Mouse (Mus musculus): ENCODE results near the gene Gm13271. TPM values are rescaled to one million over a fixed set of nuclear protein-coding genes. Genes with fewer than 3 reads are reported as not detected.
"Not testable (repeated sequence)": the region's sequence is repeated elsewhere in the genome, so short reads cannot be mapped to it uniquely, and the experiment has no call there.

Gm13271 gene
- not detected for polyA plus RNA-seq (2017; shearing (Covaris generic))

GRCm38 (mm10) chr4:88754818-88755340 lies at the start of gene Gm13271:
Gene Gm13271 (plus strand): TSS chr4:88754868.
- ATAC-seq, result not testable (repeated sequence)

- no peak for ATAC-seq
Observed at GRCm38 (mm10) chr4:88705924-88706323, 48.7 kb upstream of the Gm13271 start.

GRCm38 (mm10) chr4:88707128-88707826 lies 47.4 kb upstream of the Gm13271 start:
- ATAC-seq, result no peak

GRCm38 (mm10) chr4:88714281-88714680 lies 40.4 kb upstream of the Gm13271 start:
- no peak for ATAC-seq

- ATAC-seq, result no peak
Observed at GRCm38 (mm10) chr4:88715059-88715458, 39.6 kb upstream of the Gm13271 start.

GRCm38 (mm10) chr4:88718715-88719114 lies 36.0 kb upstream of the Gm13271 start:
- no peak for ATAC-seq

- peak; percentile 84 for ATAC-seq
Observed at GRCm38 (mm10) chr4:88721791-88722721, 32.6 kb upstream of the Gm13271 start, which contains the start of the genes Gm26566 and Klhl9. Gene Gm26566 (plus strand): TSS chr4:88721805. Gene Klhl9 (minus strand): TSS chr4:88722465.

- no peak for ATAC-seq
Observed at GRCm38 (mm10) chr4:88723497-88724090, 31.1 kb upstream of the Gm13271 start.

- no peak for ATAC-seq
Observed at GRCm38 (mm10) chr4:88726727-88727126, 27.9 kb upstream of the Gm13271 start.

- ATAC-seq, result peak; percentile 90
Observed at GRCm38 (mm10) chr4:88727324-88727723, 27.3 kb upstream of the Gm13271 start.

- peak; percentile 79 for ATAC-seq
Observed at GRCm38 (mm10) chr4:88738480-88738879, 16.2 kb upstream of the Gm13271 start.

- no peak for ATAC-seq
Observed at GRCm38 (mm10) chr4:88739036-88739435, 15.6 kb upstream of the Gm13271 start.

- no peak for ATAC-seq
Observed at GRCm38 (mm10) chr4:88741426-88741825, 13.2 kb upstream of the Gm13271 start.

GRCm38 (mm10) chr4:88742771-88743371 lies 11.8 kb upstream of the Gm13271 start:
- ATAC-seq, result peak; percentile 43

GRCm38 (mm10) chr4:88744207-88744606 lies 10.5 kb upstream of the Gm13271 start:
- peak; percentile 32 for ATAC-seq

GRCm38 (mm10) chr4:88749926-88750325 lies 4.7 kb upstream of the Gm13271 start:
- no peak for ATAC-seq

GRCm38 (mm10) chr4:88756581-88757513 lies 2.2 kb downstream of the Gm13271 start:
- ATAC-seq, result not testable (repeated sequence)

- peak; percentile 100 for ATAC-seq
Observed at GRCm38 (mm10) chr4:88757628-88758031, 3.0 kb downstream of the Gm13271 start.

- ATAC-seq, result not testable (repeated sequence)
Observed at GRCm38 (mm10) chr4:88758751-88759150, 4.1 kb downstream of the Gm13271 start.

GRCm38 (mm10) chr4:88759610-88760268 lies 5.1 kb downstream of the Gm13271 start, which contains the start of gene Gm13283:
Gene Gm13283 (plus strand): TSS chr4:88760119.
- not testable (repeated sequence) for ATAC-seq
